Mouse (Mus musculus) MEL (cell line): ENCODE results near the gene G6pc3.

Experiments
- BHLHE40 ChIP-seq: IDR thresholded peaks from 2 replicates; pipeline ENCODE4 v1.6.1; 2012; ENCODE audit warnings: low read depth, mild to moderate bottlenecking, inconsistent platforms, low read length, improper control_type of control experiment, borderline replicate concordance
- CTCF ChIP-seq, 3 experiments: IDR thresholded peaks in 2 of 3; conservative IDR thresholded peaks in 1 of 3; 2 replicates each; pipeline ENCODE4 v1.5.1; 2011 to 2012; ENCODE audit warnings: low read length in 3 of 3, low read depth in 2 of 3, mild to moderate bottlenecking in 2 of 3, improper control_type of control experiment in 1 of 3, inconsistent platforms in 1 of 3, mixed read lengths in 1 of 3, moderate library complexity in 1 of 3; ENCODE audit not compliant: control insufficient read depth in 1 of 3, insufficient read depth in 1 of 3, poor library complexity in 1 of 3, severe bottlenecking in 1 of 3
- ELF1 ChIP-seq: IDR thresholded peaks from 2 replicates; pipeline ENCODE4 v1.6.1; 2014; ENCODE audit warnings: low read depth, mild to moderate bottlenecking, inconsistent platforms, low read length, improper control_type of control experiment, moderate library complexity
- EP300 ChIP-seq, 2 experiments: IDR thresholded peaks; 2 replicates each; pipeline ENCODE4 v1.6.1; 2011; ENCODE audit warnings: improper control_type of control experiment in 2 of 2, low read length in 2 of 2, low read depth in 1 of 2, mild to moderate bottlenecking in 1 of 2
- GATA1 ChIP-seq: IDR thresholded peaks from 2 replicates; pipeline ENCODE4 v1.6.1; 2011; ENCODE audit warnings: low read depth, low read length, improper control_type of control experiment
- MXI1 ChIP-seq: IDR thresholded peaks from 2 replicates; pipeline ENCODE4 v1.6.1; 2011; ENCODE audit warnings: mild to moderate bottlenecking, low read depth, low read length, improper control_type of control experiment
- POLR2A ChIP-seq, 2 experiments: IDR thresholded peaks; 2 replicates each; pipeline ENCODE4 v1.6.1; 2011 to 2012; ENCODE audit warnings: low read length in 2 of 2, mild to moderate bottlenecking in 2 of 2, control low read depth in 1 of 2, improper control_type of control experiment in 1 of 2, low read depth in 1 of 2, moderate library complexity in 1 of 2; ENCODE audit not compliant: control insufficient read depth in 1 of 2, insufficient read depth in 1 of 2, poor library complexity in 1 of 2
- POLR2AphosphoS2 ChIP-seq: IDR thresholded peaks from 2 replicates; pipeline ENCODE4 v1.6.1; 2011; ENCODE audit warnings: low read length, improper control_type of control experiment
- POLR2AphosphoS5 ChIP-seq: IDR thresholded peaks from 2 replicates; pipeline ENCODE4 v1.6.1; 2012; ENCODE audit warnings: low read depth, borderline replicate concordance, mild to moderate bottlenecking, inconsistent platforms, low read length, moderate library complexity, mixed read lengths
- UBTF ChIP-seq: IDR thresholded peaks from 2 replicates; pipeline ENCODE4 v1.6.1; 2012; ENCODE audit warnings: low read depth, mild to moderate bottlenecking, inconsistent platforms, low read length, improper control_type of control experiment, moderate library complexity, borderline replicate concordance; ENCODE audit not compliant: insufficient read depth

- TF ChIP-seq GATA1 (no peak), EP300 (IDR thresholded peaks at IDR 0.05; ENCODE audit: low read depth in 1 of 2, low read length in 2 of 2) (no peak; a peak in 1 of 4 replicates), BHLHE40 (no peak), POLR2AphosphoS5 (no peak), CTCF (IDR thresholded peaks at IDR 0.05 in 2 of 3, conservative IDR thresholded peaks at IDR 0.05 in 1 of 3; ENCODE audit: control insufficient read depth in 1 of 3, insufficient read depth in 1 of 3, low read depth in 2 of 3, low read length in 3 of 3, poor library complexity in 1 of 3, severe bottlenecking in 1 of 3) (peak; percentile 70 to 91 (median 91)), POLR2A (IDR thresholded peaks at IDR 0.05; ENCODE audit: control insufficient read depth in 1 of 2, insufficient read depth in 1 of 2, low read depth in 1 of 2, low read length in 2 of 2, poor library complexity in 1 of 2) (peak in 1 of 2 experiments; percentile 27; a peak in 1 of 4 replicates), ELF1 (peak; percentile 81), UBTF (no peak), MXI1 (no peak), POLR2AphosphoS2 (no peak)
Observed at GRCm38 (mm10) chr11:102209742-102210141, 20.3 kb downstream of the G6pc3 start.
